Mouse (Mus musculus) adrenal gland, postnatal 10 days (tissue): ENCODE data around the gene C3. TPM values are rescaled to one million over a fixed set of nuclear protein-coding genes. Genes with fewer than 3 reads are reported as not detected.
A peak's percentile ranks its signal among the peaks of the same experiment; 100 is the strongest.

ENCODE experiments used
- DNase-seq: peaks from one replicate; pipeline ENCODE4 v3.0.0; 2021; ENCODE audit warnings: mixed read lengths
- total RNA-seq, 2 experiments: library from RNA; stranded (reverse); gene quantifications; 2 replicates each; pipeline ENCODE4 v1.2.3; 2021

C3 gene
- total RNA-seq, 2 experiments from 2014 or later: 426 to 804 TPM

DNA sequence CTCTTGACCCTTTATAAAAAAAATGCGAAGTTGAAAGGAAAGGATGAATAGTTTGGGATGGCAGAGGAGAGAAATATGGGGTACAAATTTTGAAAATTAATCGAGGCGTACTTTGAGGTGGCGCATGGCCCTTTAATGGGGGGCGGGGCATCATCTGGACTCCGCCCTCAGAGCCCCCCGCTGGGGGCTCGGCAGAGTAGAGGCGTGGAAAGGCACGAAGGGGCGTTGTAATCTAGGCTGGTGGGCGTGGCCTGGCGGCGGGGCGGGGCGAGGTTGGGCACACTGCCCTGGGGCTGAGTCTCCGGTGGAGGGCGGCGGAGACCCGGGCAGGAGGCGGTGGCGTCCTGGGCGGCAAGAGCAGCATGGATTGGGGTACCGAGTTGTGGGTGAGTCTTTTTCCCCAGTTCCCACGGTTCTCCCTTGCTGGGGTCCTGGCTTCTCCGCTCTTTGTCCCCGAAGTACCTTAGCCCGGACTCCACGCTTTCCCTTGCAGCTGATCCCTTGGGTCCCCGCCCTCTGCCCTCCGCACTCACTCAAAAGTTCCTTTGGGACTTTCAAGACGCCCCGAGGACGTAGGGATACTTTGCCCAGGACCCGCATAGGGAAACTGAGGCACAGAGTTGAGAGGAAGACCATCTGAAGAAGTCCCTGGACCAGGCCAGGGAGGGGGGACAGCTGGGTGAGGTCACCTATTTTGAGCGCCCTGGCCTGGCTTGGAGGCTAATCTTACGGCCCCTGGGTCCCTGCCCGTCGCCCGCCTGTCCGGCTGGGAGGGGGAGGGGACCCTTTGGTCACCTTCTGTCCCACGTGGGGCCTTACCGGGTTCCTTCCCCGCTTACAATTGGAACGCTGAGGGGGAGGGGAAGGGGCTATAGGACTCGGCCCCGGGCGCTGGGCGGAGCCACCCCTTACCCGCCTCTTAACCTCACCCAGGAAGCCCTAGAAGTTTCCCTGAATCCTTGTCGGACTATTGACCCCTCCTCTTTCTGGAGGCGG, 21.5 kb upstream of the C3 start, which contains the start of gene Trip10:
Trip10 (plus strand) TSS at position 270 of the 996 bp plus-strand sequence.
- DNase-seq: peak; percentile 100

GRCm38 (mm10) chr17:57248771-57249170, 20.8 kb upstream of the C3 start:
- DNase-seq: peak; percentile 34

- peak; percentile 87 for DNase-seq
Observed at GRCm38 (mm10) chr17:57248201-57248699, 20.3 kb upstream of the C3 start, which contains the start of gene Gpr108. Gene Gpr108 (minus strand): TSS chr17:57248446.

- DNase-seq: peak; percentile 93
Observed at GRCm38 (mm10) chr17:57247393-57248200, 19.7 kb upstream of the C3 start.

- no peak for DNase-seq
Observed at GRCm38 (mm10) chr17:57246663-57247392, 18.9 kb upstream of the C3 start.

GRCm38 (mm10) chr17:57245311-57245929, 17.5 kb upstream of the C3 start:
- no peak for DNase-seq

DNA sequence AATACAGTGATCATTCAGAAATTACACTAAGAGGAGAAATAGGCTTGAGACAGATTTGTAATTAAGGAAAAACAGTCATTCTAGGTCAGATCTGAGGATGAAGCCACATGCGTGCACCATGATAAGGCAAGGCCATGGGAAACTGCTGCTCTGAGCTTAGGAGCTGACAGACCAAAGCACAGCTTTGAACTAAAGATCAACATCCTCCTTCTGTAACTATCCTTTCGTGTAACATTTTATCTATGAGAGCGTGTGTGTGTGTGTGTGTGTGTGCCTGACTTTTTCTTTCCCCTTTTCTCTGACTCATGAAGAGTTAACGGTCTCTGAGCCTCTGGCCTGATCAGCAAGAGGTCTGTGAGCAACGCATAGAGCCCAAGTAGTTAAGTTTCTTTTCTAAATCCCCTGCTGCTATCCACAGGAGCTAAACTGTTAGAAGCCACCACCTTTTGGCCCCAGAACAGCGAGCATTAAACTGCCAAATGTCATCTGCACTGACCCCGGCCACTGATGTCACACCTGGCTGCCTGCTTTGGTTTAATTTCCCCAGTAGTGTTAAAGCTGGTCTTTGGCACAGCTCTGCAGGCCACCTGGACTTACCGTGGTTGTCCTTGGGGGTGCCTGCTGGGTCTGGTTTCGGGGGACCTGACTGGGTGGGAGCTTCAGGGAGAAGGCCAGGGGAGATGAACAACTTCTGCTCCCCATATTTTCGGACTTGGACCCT, 15.9 kb upstream of the C3 start:
- DNase-seq: no peak

DNA sequence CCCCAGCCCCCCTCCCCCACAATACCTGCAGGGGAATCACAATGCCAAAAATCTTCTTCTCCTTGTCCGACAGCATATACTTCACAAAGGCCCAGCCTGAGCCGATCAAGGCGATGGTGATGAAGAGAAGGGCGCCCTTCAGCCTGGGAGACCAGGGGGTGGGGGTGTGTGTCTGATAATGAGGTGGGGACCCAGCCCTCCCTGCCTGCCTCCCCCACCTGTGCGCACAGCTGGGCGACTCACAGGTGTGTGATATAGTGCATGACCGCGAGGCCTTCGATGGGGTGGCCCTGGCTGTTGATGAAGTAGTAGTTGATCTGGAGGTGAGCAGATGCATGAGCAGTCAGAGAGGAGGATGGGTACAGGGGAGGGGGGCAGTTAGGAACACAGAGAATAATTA, 9.2 kb upstream of the C3 start:
- no peak for DNase-seq

DNA sequence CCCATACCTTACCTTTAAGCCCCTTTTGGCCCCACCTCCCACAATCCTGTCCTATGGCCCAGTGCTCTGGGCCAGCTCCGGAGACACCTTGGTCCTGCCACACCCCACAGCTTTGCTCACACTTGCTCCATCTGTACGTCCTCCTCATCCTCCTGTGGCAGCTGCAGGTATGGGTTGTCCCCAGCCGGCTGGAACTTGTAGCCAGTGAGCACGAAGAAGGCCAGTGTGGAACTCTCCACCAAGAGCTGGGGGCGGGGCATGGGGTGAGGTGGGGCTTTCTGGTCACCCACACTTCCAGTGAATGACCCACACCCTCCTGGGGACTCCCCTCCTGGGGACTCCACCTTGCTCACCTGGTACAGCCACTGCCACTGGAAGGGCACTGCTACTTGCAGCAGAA, 7.9 kb upstream of the C3 start:
- no peak for DNase-seq

DNA sequence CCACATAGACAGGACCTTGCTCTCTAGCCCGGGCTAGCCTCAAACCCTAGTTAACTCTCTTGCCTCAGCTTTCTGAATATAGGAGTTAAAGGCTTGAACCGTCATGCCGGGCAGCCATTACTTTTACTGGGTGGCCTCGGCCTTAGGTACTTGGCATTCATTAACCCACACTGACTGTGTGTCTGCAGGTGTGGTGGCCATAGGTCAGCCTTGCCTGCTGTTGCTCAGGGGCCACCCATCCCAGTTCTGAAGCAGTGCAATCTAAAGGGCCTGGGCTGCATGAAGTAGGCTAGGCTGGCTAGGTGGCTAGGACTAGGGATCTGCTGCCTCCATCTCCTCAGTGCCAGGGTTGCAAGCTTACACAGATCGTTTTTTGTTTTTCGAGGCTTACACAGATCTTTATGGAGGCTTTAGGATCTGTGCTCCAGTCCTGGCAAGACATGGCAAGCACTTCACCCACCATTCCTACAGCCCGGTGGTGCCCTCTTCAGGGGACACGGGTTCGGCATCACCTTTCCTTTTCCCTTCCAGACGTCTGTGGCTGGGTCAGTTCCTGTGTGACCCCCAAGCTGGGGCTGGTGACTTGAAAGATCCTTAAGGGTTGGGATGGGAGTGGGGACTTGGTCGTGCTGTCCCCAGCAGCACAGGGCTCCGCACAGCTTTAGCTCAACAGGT, 6.5 kb upstream of the C3 start:
- no peak for DNase-seq

DNA sequence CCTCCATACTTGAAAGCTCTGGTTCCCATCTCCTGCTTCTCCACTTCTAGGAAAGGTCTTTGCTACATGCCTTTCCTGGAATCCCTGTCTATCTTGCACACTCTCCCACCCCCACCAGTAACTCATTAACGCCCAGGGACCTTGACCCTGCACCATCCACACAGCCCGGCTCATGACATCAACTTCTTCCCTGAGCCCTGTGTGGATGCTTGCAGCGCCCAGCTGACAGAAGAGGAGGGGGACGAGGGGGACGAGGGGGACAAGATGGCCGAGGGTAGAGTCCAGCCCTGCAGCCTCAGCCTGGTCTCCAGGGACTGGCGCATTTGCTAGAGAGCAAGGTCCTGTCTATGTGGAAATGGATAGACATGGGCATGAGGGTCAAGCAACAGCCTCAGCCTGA, 5.1 kb upstream of the C3 start:
- peak; percentile 31 for DNase-seq

DNA sequence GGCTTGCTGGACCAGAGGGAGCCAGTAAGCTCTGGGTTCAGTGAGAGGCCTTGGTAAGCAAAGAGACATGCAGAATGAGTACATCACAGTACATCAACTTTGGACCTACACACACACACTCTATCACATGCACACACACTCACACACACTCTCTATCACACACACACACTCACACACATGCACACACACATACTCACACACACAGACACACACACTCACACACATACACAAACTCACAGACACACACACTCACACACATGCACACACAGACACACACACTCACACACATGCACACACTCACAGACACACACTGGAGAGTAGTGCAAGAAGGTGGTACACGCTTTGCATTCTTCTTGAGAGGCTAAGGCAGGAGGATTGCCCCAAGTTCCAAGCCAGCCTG, 4.3 kb upstream of the C3 start:
- no peak for DNase-seq

GRCm38 (mm10) chr17:57231321-57231771, 3.4 kb upstream of the C3 start:
- DNase-seq: no peak

GRCm38 (mm10) chr17:57230728-57231125, 2.8 kb upstream of the C3 start:
- DNase-seq: peak; percentile 55

- DNase-seq: peak; percentile 47
Observed at GRCm38 (mm10) chr17:57229851-57230727, 2.2 kb upstream of the C3 start.

DNA sequence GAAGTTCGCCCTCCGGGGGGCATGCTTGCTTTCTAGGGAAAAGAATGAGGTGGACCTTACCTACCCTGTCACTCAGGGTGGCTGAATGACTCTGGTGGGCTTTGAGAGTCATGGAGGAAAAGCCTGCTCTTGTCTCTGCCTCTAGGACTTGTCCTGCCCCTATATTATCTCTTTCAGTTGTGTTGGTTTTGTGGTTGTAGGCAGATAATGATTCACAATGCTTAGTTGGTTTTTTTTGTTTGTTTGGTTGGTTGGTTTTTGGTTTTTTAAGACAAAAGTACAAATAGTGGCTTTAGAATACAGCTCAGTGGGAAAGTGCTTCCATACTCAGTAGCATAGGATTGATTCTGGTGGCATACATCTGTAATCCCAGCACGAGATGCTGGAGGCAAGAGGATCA, 937 bp upstream of the C3 start:
- no peak for DNase-seq

DNA sequence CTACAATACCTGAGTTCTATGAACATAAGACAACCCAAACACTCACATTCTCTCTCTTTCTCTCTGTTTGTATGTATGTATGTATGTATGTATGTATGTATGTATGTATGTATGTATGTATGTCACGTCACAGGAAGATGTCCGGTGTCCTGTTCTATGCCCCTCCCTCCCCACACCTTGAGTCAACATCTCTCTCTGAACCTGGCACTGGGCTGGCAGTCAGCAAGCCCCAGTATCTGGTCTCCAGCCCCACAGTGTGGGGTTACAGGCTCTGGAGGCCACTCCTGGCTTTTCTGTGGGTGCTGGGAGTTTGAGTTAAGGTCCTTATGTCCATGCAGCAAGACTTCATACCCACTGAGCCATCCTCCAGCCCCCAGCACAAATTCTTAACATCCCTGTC, 468 bp downstream of the C3 start:
- no peak for DNase-seq

GRCm38 (mm10) chr17:57223313-57223712, 4.6 kb downstream of the C3 start:
- DNase-seq: no peak

DNA sequence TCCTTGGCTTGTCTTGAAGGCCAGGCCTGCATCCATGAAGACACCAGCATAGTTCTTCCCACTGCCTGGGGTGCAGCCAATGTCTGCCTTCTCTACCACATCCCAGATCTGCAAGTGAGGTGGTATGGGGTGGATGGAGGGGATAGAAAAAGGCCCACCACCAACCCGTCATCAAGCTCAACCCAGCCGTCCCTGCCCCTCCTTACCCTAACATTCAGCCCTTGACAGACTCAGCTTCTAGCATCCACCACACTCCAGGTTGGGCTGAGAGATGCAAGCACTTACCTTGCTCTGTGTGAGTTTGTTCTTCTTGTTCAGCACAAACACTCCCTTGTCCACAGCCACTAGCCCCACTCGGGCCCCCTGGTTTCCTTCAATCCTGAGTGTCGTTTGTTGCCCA, 6.0 kb downstream of the C3 start:
- no peak for DNase-seq
